Mouse (Mus musculus) hindbrain, embryonic 12.5 days (tissue): ENCODE measurements around the gene Fyn. TPM values are rescaled to one million over a fixed set of nuclear protein-coding genes. Genes with fewer than 3 reads are reported as not detected.
A peak's percentile ranks its signal among the peaks of the same experiment; 100 is the strongest.

Experiments used
- ATAC-seq: fragments of 200-750 bp; cut with Nextera tagmentation; 2 replicates; pipeline ENCODE4 v1.8.0; 2017; ENCODE audit warnings: moderate TSS enrichment; ENCODE audit not compliant: low FRiP score
- H3K27ac ChIP-seq: fragments of 300-500 bp; sonication (generic); 2 replicates; pipeline ENCODE4 v1.5.1; 2016; ENCODE audit warnings: mild to moderate bottlenecking
- H3K27me3 ChIP-seq: fragments of 300-500 bp; sonication (generic); 2 replicates; pipeline ENCODE4 v1.6.1; 2016; ENCODE audit warnings: mild to moderate bottlenecking
- H3K36me3 ChIP-seq: fragments of 300-500 bp; sonication (generic); 2 replicates; pipeline ENCODE4 v1.6.1; 2016; ENCODE audit warnings: mild to moderate bottlenecking
- H3K4me1 ChIP-seq: fragments of 300-500 bp; sonication (generic); 2 replicates; pipeline ENCODE4 v1.6.1; 2016
- H3K4me2 ChIP-seq: fragments of 300-500 bp; sonication (generic); replicated peaks from 2 replicates; pipeline ENCODE4 v1.6.1; 2016; ENCODE audit warnings: mild to moderate bottlenecking
- H3K4me3 ChIP-seq: fragments of 300-500 bp; sonication (generic); 2 replicates; pipeline ENCODE4 v1.5.1; 2016; ENCODE audit warnings: mild to moderate bottlenecking
- H3K9ac ChIP-seq: fragments of 300-500 bp; sonication (generic); 2 replicates; pipeline ENCODE4 v1.6.1; 2016; ENCODE audit warnings: mild to moderate bottlenecking, moderate library complexity
- H3K9me3 ChIP-seq: fragments of 300-500 bp; sonication (generic); replicated peaks from 2 replicates; pipeline ENCODE4 v1.6.1; 2016; ENCODE audit warnings: mild to moderate bottlenecking
- WGBS: fragments of 180-500 bp; shearing (Covaris S2); methylation state at CpG from one replicate; pipeline ENCODE4 v1.1.7; 2016; 5-methylcytosine and 5-hydroxymethylcytosine counted together
- polyA plus RNA-seq: library from polyadenylated mRNA; unstranded; fragments of >200 nt; fragmentation: Nextera tagmentation; extraction: Ambion mirVana; gene quantifications from 2 replicates; pipeline ENCODE4 v1.2.1, GENCODE M21; 2016

Fyn gene
- polyA plus RNA-seq, 1 experiment from 2014 or later, result 64.8 TPM

DNA sequence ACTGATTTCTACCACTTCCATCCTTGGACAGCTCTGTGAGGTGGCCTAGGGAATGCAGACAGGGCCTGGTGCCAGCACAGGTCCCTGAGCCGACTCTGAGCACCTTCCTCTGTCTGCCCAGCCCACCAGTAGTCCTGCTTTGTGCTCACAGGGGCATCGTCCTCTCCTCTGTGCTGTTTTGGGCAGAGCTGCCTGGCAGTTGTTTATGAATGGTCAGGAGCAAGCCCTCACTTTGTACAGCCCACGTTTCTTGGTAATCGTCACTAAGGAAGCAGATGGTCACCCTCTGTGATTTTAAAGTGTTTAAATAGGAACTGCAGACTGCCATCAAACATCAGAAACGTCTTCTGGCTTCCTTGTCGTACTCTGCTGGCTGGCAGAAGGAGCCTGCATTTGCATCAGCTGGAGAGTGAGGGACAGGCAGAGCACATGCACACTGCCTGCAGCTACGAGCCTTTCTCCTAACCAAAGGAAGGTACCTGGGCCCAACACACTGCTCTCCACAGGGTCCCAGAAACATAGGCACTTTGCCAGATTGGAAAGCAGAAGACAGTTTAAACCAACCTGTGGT, 173.4 kb downstream of the Fyn start:
- Histone ChIP-seq H3K4me1 (peaks cover 68% of the 10 kb centered on the region), H3K36me3 (0 out of 2 replicates have a peak, but pooled peaks cover 6% of the 10 kb centered on the region), H3K9me3 (no peaks in the 10 kb centered on the region), H3K9ac (peak overlapping the region; percentile 66), H3K4me2 (no peak overlapping the region), H3K27me3 (no peaks in the 10 kb centered on the region), H3K27ac (peak overlapping the region; percentile 99), H3K4me3 (no peak overlapping the region)
- peak; percentile 20 for ATAC-seq
- 12% methylated on average over 7 of the region's 7 CpGs for WGBS

DNA sequence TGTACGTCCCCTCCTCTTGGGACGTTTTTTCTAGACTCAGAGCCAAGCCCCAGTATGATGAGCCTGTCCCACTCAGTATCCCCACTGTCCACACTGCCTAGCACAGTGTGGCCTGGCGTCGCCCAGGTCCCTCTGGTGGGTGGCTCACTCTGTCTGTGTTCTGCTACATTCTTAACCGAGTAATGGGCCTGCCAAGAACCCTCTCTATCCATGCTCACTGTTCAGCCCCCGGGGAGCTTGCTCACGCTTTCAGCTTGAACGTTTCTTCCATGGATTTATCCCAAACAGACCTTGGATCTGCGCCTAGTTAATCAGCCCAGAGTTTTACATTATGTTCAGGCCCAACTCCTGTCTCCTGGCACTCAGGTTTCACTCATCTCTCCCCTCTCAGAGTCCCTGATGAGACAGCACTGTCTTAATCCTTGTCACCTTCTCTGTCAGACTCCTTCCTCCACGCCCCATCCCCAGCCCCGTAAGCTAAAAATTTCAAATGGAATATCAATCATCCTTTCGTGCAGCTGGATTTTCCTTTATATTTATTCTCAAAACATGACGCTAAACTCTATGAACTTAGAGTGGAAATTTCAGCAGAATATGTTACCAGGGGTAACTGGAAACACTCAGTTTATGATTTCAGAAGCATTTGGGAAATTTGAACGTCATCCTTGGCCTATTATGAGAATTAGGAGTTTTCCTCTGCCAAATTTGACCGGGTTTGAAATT, 174.0 kb downstream of the Fyn start:
- Histone ChIP-seq H3K36me3 (0 out of 2 replicates have a peak, but pooled peaks cover 6% of the 10 kb centered on the region), H3K4me1 (peaks cover 70% of the 10 kb centered on the region), H3K9ac (peak overlapping the region; percentile 66; the same call in 1 of the 2 replicates), H3K27ac (peak overlapping the region; percentile 99), H3K4me2 (no peak overlapping the region), H3K4me3 (no peak overlapping the region), H3K9me3 (no peaks in the 10 kb centered on the region), H3K27me3 (no peaks in the 10 kb centered on the region)
- ATAC-seq, result peak; percentile 7
- WGBS, result 65% methylated on average over 15 of the region's 15 CpGs

GRCm38 (mm10) chr10:39543258-39543770, 174.7 kb downstream of the Fyn start:
- no peaks in the 10 kb centered on the region for H3K27me3 ChIP-seq
- WGBS, result 87% methylated on average over 5 of the region's 5 CpGs
- no peak overlapping the region for H3K4me2 ChIP-seq
- H3K9me3 ChIP-seq, result no peaks in the 10 kb centered on the region
- no peak for ATAC-seq
- H3K4me1 ChIP-seq, result peaks cover 68% of the 10 kb centered on the region
- 0 out of 2 replicates have a peak overlapping the region, but pooled peaks have one; percentile 23 for H3K9ac ChIP-seq
- H3K4me3 ChIP-seq, result no peak overlapping the region
- 0 out of 2 replicates have a peak, but pooled peaks cover 3% of the 10 kb centered on the region for H3K36me3 ChIP-seq
- peak overlapping the region; percentile 99 for H3K27ac ChIP-seq

GRCm38 (mm10) chr10:39547369-39548074, 178.9 kb downstream of the Fyn start:
- WGBS, result 72% methylated on average over 3 of the region's 3 CpGs
- ATAC-seq, result no peak
- no peak overlapping the region for H3K27ac ChIP-seq
- H3K9ac ChIP-seq, result no peak overlapping the region
- H3K4me1 ChIP-seq, result peaks cover 61% of the 10 kb centered on the region
- no peak overlapping the region for H3K4me2 ChIP-seq
- no peaks in the 10 kb centered on the region for H3K9me3 ChIP-seq
- no peaks in the 10 kb centered on the region; the same call in 1 of the 2 replicates for H3K36me3 ChIP-seq
- no peaks in the 10 kb centered on the region for H3K27me3 ChIP-seq
- no peak overlapping the region for H3K4me3 ChIP-seq

GRCm38 (mm10) chr10:39550791-39551190, 182.1 kb downstream of the Fyn start:
- Histone ChIP-seq H3K4me3 (no peak overlapping the region), H3K36me3 (no peaks in the 10 kb centered on the region; the same call in 1 of the 2 replicates), H3K4me2 (no peak overlapping the region), H3K9ac (no peak overlapping the region), H3K9me3 (no peaks in the 10 kb centered on the region), H3K27me3 (no peaks in the 10 kb centered on the region), H3K4me1 (peaks cover 72% of the 10 kb centered on the region), H3K27ac (peak overlapping the region; percentile 96)
- 92% methylated on average over 2 of the region's 2 CpGs for WGBS
- no peak for ATAC-seq

GRCm38 (mm10) chr10:39551637-39552185, 183.1 kb downstream of the Fyn start:
- Histone ChIP-seq H3K4me2 (no peak overlapping the region), H3K36me3 (no peaks in the 10 kb centered on the region; the same call in 1 of the 2 replicates), H3K27ac (peak overlapping the region; percentile 96), H3K9ac (peak overlapping the region; percentile 28), H3K4me1 (peaks cover 75% of the 10 kb centered on the region), H3K4me3 (no peak overlapping the region), H3K27me3 (no peaks in the 10 kb centered on the region), H3K9me3 (no peaks in the 10 kb centered on the region)
- 35% methylated on average over 9 of the region's 9 CpGs for WGBS
- ATAC-seq, result peak; percentile 30

DNA sequence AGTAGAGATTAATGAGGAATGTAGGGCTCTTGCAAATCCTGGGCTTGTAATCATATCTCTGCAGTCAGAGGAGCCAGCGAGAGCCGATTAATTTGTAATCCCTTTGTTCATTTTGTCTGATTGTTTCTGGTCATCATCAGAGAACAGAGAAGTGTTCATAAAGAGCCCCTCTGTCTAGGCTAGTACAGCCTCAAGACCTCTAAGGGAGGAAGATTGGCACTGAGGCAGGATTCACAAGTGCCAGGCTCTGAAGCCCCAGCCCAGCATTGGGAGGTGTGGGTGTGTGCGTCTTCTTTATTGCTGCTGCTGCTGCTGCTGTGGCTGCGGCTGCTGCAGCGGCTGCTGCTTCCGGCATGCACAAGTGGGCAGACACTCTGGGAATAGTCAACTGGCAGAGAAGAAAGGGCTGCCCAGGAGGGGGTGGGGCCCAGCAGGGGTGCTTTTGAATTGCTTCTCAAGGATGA, 183.7 kb downstream of the Fyn start:
- Histone ChIP-seq H3K9me3 (no peaks in the 10 kb centered on the region), H3K27ac (peak overlapping the region; percentile 96), H3K9ac (peak overlapping the region; percentile 28), H3K4me3 (no peak overlapping the region), H3K4me2 (peak overlapping the region; percentile 21; the same call in 1 of the 2 replicates), H3K36me3 (no peaks in the 10 kb centered on the region; the same call in 1 of the 2 replicates), H3K27me3 (no peaks in the 10 kb centered on the region), H3K4me1 (peaks cover 75% of the 10 kb centered on the region)
- 7% methylated on average over 6 of the region's 6 CpGs for WGBS
- peak; percentile 68 for ATAC-seq

- Histone ChIP-seq H3K9me3 (no peaks in the 10 kb centered on the region), H3K36me3 (no peaks in the 10 kb centered on the region; the same call in 1 of the 2 replicates)
These were observed 184.2 kb downstream of the Fyn start for GRCm38 (mm10) chr10:39552903-39553302.

DNA sequence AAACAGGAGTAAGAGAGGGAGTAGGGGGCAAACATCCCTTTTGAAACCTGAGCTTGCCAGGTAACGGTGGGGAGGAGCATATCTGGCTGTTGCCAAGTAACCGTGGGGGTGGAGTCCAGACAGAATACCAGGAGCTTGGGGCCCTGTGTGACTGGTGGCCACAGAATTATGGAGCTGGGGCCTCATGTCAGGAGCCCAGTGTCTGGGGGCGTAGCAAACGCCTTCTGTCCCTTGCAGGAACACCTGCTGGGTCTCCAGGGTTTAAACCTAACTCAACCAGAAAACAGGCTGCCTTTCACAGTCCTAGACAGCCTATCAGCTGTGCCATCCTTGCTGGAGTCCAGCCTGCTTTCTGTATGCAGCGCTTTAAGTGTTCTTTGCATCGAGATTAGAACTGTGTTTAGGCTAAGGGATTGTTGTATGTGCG, 186.6 kb downstream of the Fyn start:
- Histone ChIP-seq H3K27me3 (no peaks in the 10 kb centered on the region), H3K9ac (peak overlapping the region; percentile 27; the same call in 1 of the 2 replicates), H3K4me2 (no peak overlapping the region), H3K4me3 (no peak overlapping the region), H3K4me1 (peaks cover 91% of the 10 kb centered on the region), H3K27ac (peak overlapping the region; percentile 79), H3K9me3 (no peaks in the 10 kb centered on the region), H3K36me3 (no peaks in the 10 kb centered on the region)
- ATAC-seq, result peak; percentile 9; the same call in 1 of the 2 replicates
- 25% methylated on average over 7 of the region's 7 CpGs for WGBS

More at GRCm38 (mm10) chr10:39552903-39553302, 184.2 kb downstream of the Fyn start:
- ATAC-seq, result no peak
- Histone ChIP-seq H3K9ac (no peak overlapping the region), H3K4me1 (peaks cover 81% of the 10 kb centered on the region), H3K4me3 (no peak overlapping the region), H3K4me2 (no peak overlapping the region), H3K27me3 (no peaks in the 10 kb centered on the region), H3K27ac (peak overlapping the region; percentile 96)
- 19% methylated on average over 5 of the region's 5 CpGs for WGBS

GRCm38 (mm10) chr10:39555740-39556139, 187.1 kb downstream of the Fyn start:
- H3K4me2 ChIP-seq, result no peak overlapping the region
- ATAC-seq, result no peak
- no peak overlapping the region for H3K9ac ChIP-seq
- no peak overlapping the region for H3K4me3 ChIP-seq
- H3K27me3 ChIP-seq, result no peaks in the 10 kb centered on the region
- no peaks in the 10 kb centered on the region for H3K9me3 ChIP-seq
- H3K27ac ChIP-seq, result peak overlapping the region; percentile 79
- no peaks in the 10 kb centered on the region for H3K36me3 ChIP-seq
- WGBS, result 48% methylated on average over 5 of the region's 5 CpGs
- H3K4me1 ChIP-seq, result peaks cover 89% of the 10 kb centered on the region

DNA sequence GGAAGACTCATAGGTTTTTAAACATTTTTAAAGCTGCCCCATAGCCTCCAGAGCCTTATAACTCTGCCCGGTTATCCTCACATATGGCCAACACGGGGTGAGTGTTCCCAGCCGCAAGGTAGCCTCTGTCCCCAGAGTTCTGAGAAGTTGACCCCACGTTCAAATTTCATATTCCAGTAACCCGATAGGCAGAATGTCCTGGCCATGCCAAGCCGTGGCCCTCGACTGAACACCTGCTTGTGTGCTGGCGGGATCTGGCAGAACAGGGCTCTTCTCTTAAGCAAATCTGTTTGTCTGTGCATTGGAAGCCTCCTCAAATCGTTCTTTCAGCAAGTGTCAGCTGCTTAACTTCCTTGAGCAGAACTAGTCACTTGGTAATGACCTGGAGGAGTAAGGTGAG, 188.7 kb downstream of the Fyn start:
- H3K4me2 ChIP-seq, result no peak overlapping the region
- H3K9ac ChIP-seq, result no peak overlapping the region
- peaks cover 80% of the 10 kb centered on the region for H3K4me1 ChIP-seq
- ATAC-seq, result no peak
- no peaks in the 10 kb centered on the region for H3K9me3 ChIP-seq
- H3K4me3 ChIP-seq, result no peak overlapping the region
- WGBS, result 74% methylated on average over 9 of the region's 9 CpGs
- H3K27ac ChIP-seq, result peak overlapping the region; percentile 83
- no peaks in the 10 kb centered on the region for H3K27me3 ChIP-seq
- H3K36me3 ChIP-seq, result no peaks in the 10 kb centered on the region
